ENCODE assay signal across 8 mouse cellular contexts in genomic region chr16:11034193-11034803, GRCm38 (mm10). TPM values are rescaled to one million over a fixed set of nuclear protein-coding genes. Genes with fewer than 3 reads are reported as not detected.
DNase-seq lines count a peak whose midpoint lies in the region; ATAC-seq and TF ChIP-seq lines count a peak whose summit lies in the region.

No protein-coding gene starts in this region.

- peak; percentile 99 for TF ChIP-seq CTCF in hindbrain, postnatal 0 days (IDR thresholded peaks at IDR 0.05; ENCODE audit: low read depth)

- H3K9me3 ChIP-seq in hindbrain, postnatal 0 days (ENCODE audit: low read length): no peaks in the 10 kb centered on the region

- no peak overlapping the region for H3K4me3 ChIP-seq in hindbrain, postnatal 0 days (ENCODE audit: low read length)

- H3K27ac ChIP-seq in hindbrain, postnatal 0 days: no peak overlapping the region

- no peaks in the 10 kb centered on the region for H3K4me1 ChIP-seq in hindbrain, postnatal 0 days (ENCODE audit: insufficient read depth, low read length)

- WGBS in hindbrain, postnatal 0 days: 2% methylated on average over 4 of the region's 4 CpGs

- no peak overlapping the region for H3K9ac ChIP-seq in hindbrain, postnatal 0 days (replicated peaks; ENCODE audit: low read length)

- H3K27me3 ChIP-seq in hindbrain, postnatal 0 days (ENCODE audit: insufficient read depth, low read length): no peaks in the 10 kb centered on the region

- H3K4me2 ChIP-seq in hindbrain, postnatal 0 days (ENCODE audit: low read depth, low read length): no peak overlapping the region

- ATAC-seq in hindbrain, postnatal 0 days: peak; percentile 66
- ATAC-seq in megakaryocyte, adult 5-6 weeks (ENCODE audit: poor library complexity, severe bottlenecking): peak; percentile 98

- DNase-seq in NIH3T3 (ENCODE audit: low read depth): peak; percentile 94
- peak; percentile 68 to 77 for DNase-seq in cerebellum, adult 18-20 months
- DNase-seq in forelimb bud, embryonic 11.5 days (ENCODE audit: low read depth, low spot score): peak; percentile 77
- DNase-seq in hindbrain, postnatal 0 days (ENCODE audit: low spot score): peak; percentile 87
- peak; percentile 73 for DNase-seq in left cerebral cortex, adult 11 months (ENCODE audit: low spot score)
- peak; percentile 55 to 71 for DNase-seq in right cerebral cortex, postnatal 36 days (ENCODE audit: low spot score in 2 of 2)
- DNase-seq in urinary bladder, postnatal 4 days (ENCODE audit: low spot score in 2 of 2): peak; percentile 75 to 87

- H3K36me3 ChIP-seq in hindbrain, postnatal 0 days (ENCODE audit: insufficient read depth, low read length): no peaks in the 10 kb centered on the region

RNA-seq across cellular contexts. Expression of gene Snn, which starts 26.4 kb away (rescaled TPM):
- 241 and 273 TPM in 2 replicates for total RNA-seq in hindbrain, postnatal 0 days (2014; rRNA removed)
- polyA plus RNA-seq in hindbrain, postnatal 0 days (2015; fragmentation: Nextera tagmentation; extraction: Ambion mirVana): 116 and 123 TPM in 2 replicates
- 1.1 and 1.7 TPM in 2 replicates for total RNA-seq in megakaryocyte, adult 5-6 weeks (2015)
- 0.98 and 1.5 TPM in 2 replicates for total RNA-seq in megakaryocyte, adult 5-6 weeks (2017)

RNA-seq across cellular contexts. Expression of gene Litaf, which starts 31.7 kb away (rescaled TPM):
- total RNA-seq in hindbrain, postnatal 0 days (2014; rRNA removed): 23.9 and 31.6 TPM in 2 replicates
- 28.2 and 31.1 TPM in 2 replicates for polyA plus RNA-seq in hindbrain, postnatal 0 days (2015; fragmentation: Nextera tagmentation; extraction: Ambion mirVana)
- 102 and 108 TPM in 2 replicates for total RNA-seq in megakaryocyte, adult 5-6 weeks (2015)
- total RNA-seq in megakaryocyte, adult 5-6 weeks (2017): 88.0 and 90.7 TPM in 2 replicates

Comparison
In these comparisons a context has a peak if more than half of its experiments do, and no peak if none do; other contexts are left out.
1. RNA of gene Snn, which starts 26.4 kb away (total RNA-seq): 241 to 273 TPM in hindbrain, postnatal 0 days; 0.98 to 1.7 TPM in megakaryocyte, adult 5-6 weeks; every median in the first group is over 10 times any median in the second.
2. Peak in every context shown above with its lines, with median percentiles within 50 percentile points of each other: DNase-seq.